Mouse (Mus musculus) T-helper 2 cell (primary cell): ENCODE data around the gene Olfr181.

Source experiments
- in situ Hi-C: fragments of 300-600 bp; cut with MboI, MseI; formaldehyde crosslinking; loops from one replicate; pipeline ENCODE4 v1.15.1; 2025; ENCODE audit warnings: high pct_unique_total_duplicates

Gene Olfr181

GRCm38 (mm10) chr16:58928655-58929054 is at the start of gene Olfr181:
Olfr181 (minus strand) TSS chr16:58928755.
- in situ Hi-C loops = no loop called here

DNA sequence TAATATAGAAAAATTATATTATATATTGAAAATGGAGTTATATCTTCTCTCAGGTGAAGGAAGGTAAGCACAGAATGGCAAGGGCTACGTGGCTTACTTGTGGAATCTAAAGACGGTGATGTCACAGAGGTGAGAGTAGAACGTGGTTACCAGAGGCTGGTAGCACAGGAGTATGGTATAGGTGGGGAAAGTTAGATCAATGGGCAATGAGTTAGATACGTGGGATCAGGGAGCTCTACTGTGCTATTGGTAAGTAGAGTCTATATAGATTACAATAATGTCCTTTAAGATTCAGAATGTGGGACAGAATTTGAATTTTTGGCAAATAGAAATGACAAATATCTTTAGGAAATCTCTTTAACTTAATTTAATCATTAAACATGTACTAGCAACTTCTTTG is 737 bp upstream of the Olfr181 start, which contains the start of gene Olfr180:
Gene Olfr180, minus strand, starts transcription at position 101 of the 400 bp plus-strand sequence.
- in situ Hi-C loops = no loop called here

- in situ Hi-C loops = no loop called here
Measured at GRCm38 (mm10) chr16:58891963-58892362, 36.6 kb downstream of the Olfr181 start, which contains the start of gene Olfr178. Olfr178 (minus strand) TSS chr16:58892063.

GRCm38 (mm10) chr16:58884416-58884815 is 44.1 kb downstream of the Olfr181 start:
- in situ Hi-C loops = no loop called here
